Mouse (Mus musculus): ENCODE measurements around the gene Gstm4. TPM values are rescaled to one million over a fixed set of nuclear protein-coding genes. Genes with fewer than 3 reads are reported as not detected.

The Gstm4 gene
- total RNA-seq, 2 experiments from 2014 or later: 7.8 to 8.0 TPM

DNA sequence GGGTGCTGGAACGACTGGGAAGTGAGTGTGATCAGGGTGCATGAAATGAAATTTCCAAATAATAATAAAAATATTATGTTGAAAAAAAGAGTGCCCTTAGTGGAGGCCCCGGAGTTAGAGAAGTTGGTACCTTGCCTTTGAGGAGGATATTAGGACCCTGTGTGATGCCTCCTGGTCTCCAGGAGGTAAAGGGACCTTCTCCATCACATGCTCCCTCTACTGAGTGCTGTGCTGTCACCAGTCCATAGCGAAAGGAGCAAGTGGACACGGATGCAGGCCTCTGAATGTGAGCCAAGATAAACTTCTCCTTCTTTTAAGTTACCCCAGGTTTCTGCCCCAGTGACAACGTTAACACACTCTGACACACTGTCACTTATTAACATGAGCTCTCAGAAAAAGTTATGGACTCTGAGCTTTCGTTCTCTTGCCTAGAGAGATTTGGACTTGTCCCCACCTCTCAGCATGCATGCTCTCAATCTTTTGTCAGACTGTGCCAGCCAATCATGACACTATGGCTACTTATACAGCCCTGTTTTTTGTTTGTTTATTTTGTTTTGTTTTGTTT, 22.8 kb upstream of the Gstm4 start:
- intact Hi-C loops (cut with DNase I): no loop called here
- Histone ChIP-seq H3K4me3 (no peak overlapping the region), H3K27ac (no peak overlapping the region)
- no peak for TF ChIP-seq CTCF (IDR thresholded peaks at IDR 0.05)
- no peak for DNase-seq (ENCODE audit: extremely low spot score in 1 of 2, low spot score in 2 of 2)

GRCm38 (mm10) chr3:108065551-108065950, 20.9 kb upstream of the Gstm4 start:
- no peak for TF ChIP-seq CTCF (IDR thresholded peaks at IDR 0.05)
- intact Hi-C loops (cut with DNase I): no loop called here
- H3K27ac ChIP-seq: no peak overlapping the region

GRCm38 (mm10) chr3:108064672-108065071, 20.0 kb upstream of the Gstm4 start:
- DNase-seq (ENCODE audit: extremely low spot score in 1 of 2, low spot score in 2 of 2): no peak
- TF ChIP-seq CTCF (IDR thresholded peaks at IDR 0.05): no peak
- no peak overlapping the region for H3K4me3 ChIP-seq
- H3K27ac ChIP-seq: no peak overlapping the region
- intact Hi-C loops (cut with DNase I): loop anchor here (5.0 kb wide), 3 partner anchors 112 to 367 kb away; partner anchors contain the start of gene Ahcyl1

More at GRCm38 (mm10) chr3:108065551-108065950, 20.9 kb upstream of the Gstm4 start:
- no peak for DNase-seq (ENCODE audit: extremely low spot score in 1 of 2, low spot score in 2 of 2)
- H3K4me3 ChIP-seq: no peak overlapping the region

GRCm38 (mm10) chr3:108062648-108063047, 18.0 kb upstream of the Gstm4 start:
- no peak for TF ChIP-seq CTCF (IDR thresholded peaks at IDR 0.05)
- intact Hi-C loops (cut with DNase I): loop anchor here (5.0 kb wide), 3 partner anchors 110 to 365 kb away; partner anchors contain the start of gene Ahcyl1
- H3K4me3 ChIP-seq: no peak overlapping the region

GRCm38 (mm10) chr3:108061420-108061819, 16.7 kb upstream of the Gstm4 start:
- Histone ChIP-seq H3K27ac (no peak overlapping the region), H3K4me3 (no peak overlapping the region)
- peak; percentile 45 to 51 for DNase-seq (ENCODE audit: extremely low spot score in 1 of 2, low spot score in 2 of 2)
- TF ChIP-seq CTCF (IDR thresholded peaks at IDR 0.05): peak; percentile 94
- intact Hi-C loops (cut with DNase I): loop anchor here (1.0 to 5.0 kb wide), 5 partner anchors 43 to 364 kb away; partner anchors contain the start of gene Ahcyl1

More at GRCm38 (mm10) chr3:108062648-108063047, 18.0 kb upstream of the Gstm4 start:
- DNase-seq (ENCODE audit: extremely low spot score in 1 of 2, low spot score in 2 of 2): no peak
- no peak overlapping the region for H3K27ac ChIP-seq

DNA sequence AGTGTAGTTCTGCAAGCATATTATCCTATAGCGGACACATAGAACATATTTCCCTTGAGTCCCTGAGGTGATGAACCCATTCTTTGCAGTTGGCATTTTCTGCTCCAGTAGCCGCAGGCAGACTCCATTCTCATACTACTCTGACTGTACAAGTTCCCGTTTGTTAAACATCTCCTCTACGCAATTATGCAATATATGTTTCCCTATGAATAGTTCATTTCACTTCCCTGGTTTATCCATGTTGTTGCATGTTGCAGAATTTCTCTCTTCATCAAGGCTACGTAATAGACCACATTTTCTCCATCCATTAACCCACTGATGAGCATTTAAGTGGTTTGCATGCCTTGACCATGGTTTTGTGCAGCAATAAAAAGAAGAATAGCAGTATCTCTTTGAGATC, 5.8 kb upstream of the Gstm4 start:
- H3K4me3 ChIP-seq: no peak overlapping the region
- no peak for DNase-seq (ENCODE audit: extremely low spot score in 1 of 2, low spot score in 2 of 2)
- no peak for TF ChIP-seq CTCF (IDR thresholded peaks at IDR 0.05)
- intact Hi-C loops (cut with DNase I): no loop called here
- H3K27ac ChIP-seq: no peak overlapping the region

GRCm38 (mm10) chr3:108048306-108048705, 3.6 kb upstream of the Gstm4 start:
- no peak for DNase-seq (ENCODE audit: extremely low spot score in 1 of 2, low spot score in 2 of 2)
- no peak for TF ChIP-seq CTCF (IDR thresholded peaks at IDR 0.05)
- Histone ChIP-seq H3K27ac (no peak overlapping the region), H3K4me3 (no peak overlapping the region)
- intact Hi-C loops (cut with DNase I): no loop called here

- DNase-seq (ENCODE audit: extremely low spot score in 1 of 2, low spot score in 2 of 2): no peak
- no peak overlapping the region for H3K27ac ChIP-seq
- TF ChIP-seq CTCF (IDR thresholded peaks at IDR 0.05): no peak
- intact Hi-C loops (cut with DNase I): no loop called here
- H3K4me3 ChIP-seq: no peak overlapping the region
Measured at GRCm38 (mm10) chr3:108046944-108047655, 2.4 kb upstream of the Gstm4 start.

DNA sequence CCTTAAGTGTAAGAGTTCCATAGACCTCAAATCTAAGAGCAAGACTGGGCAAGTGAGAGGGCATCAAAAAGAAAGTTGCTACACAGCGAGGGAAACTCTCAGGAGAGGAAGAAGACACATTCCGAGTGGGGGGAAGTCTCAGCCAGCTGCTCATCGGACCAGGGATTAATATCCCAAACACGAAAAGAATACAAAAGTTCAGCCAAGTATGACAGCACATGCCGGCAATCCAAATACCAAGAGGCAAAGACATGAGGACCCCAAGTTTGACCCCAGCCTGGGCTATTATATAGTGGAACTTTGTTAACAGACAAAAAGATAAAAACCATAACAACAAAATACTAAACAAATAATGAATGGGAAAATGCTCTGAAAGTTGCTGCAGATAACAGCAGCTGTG, 11.5 kb downstream of the Gstm4 start:
- H3K4me3 ChIP-seq: no peak overlapping the region
- DNase-seq (ENCODE audit: extremely low spot score in 1 of 2, low spot score in 2 of 2): no peak
- no peak for TF ChIP-seq CTCF (IDR thresholded peaks at IDR 0.05)
- intact Hi-C loops (cut with DNase I): no loop called here
- H3K27ac ChIP-seq: no peak overlapping the region

- TF ChIP-seq CTCF (IDR thresholded peaks at IDR 0.05): no peak
- Histone ChIP-seq H3K4me3 (no peak overlapping the region), H3K27ac (no peak overlapping the region)
- DNase-seq (ENCODE audit: extremely low spot score in 1 of 2, low spot score in 2 of 2): no peak
- intact Hi-C loops (cut with DNase I): no loop called here
Measured at GRCm38 (mm10) chr3:108032113-108032512, 12.6 kb downstream of the Gstm4 start.

DNA sequence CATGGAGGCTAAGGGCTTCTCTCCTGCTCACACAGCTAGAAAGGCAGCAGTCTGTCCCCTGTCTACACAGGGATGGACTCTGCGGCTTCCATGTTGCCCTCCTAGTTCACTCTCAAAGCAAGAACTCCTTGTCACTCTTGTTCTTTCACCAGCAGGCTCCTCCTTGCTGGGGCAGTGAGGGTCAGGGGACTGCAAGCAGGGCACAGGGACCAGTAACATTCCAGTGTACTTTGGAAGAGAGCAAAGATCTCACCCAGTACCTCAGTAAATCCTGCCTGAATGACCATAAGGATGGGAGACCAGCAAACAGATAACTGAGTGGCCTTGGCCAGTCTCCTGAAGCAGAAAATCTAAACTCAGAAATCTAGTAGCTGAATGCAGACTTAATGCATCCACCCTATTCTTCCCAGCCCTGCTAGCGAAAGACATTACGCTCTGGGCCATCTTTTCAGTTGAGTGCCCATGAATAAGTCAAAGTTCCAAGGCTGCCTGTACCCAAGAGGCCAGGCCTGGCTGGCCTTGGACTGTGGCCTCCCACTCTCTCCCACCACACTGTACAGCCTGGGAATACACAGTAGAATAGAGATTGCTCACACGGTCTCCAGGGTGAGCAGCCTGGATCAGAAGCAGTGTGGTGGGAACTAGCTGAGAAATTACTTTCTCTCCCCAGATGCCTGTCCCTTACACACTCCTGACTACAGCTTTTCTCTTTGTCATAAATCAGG, 15.9 kb downstream of the Gstm4 start:
- intact Hi-C loops (cut with DNase I): no loop called here
- no peak overlapping the region for H3K4me3 ChIP-seq
- no peak for DNase-seq (ENCODE audit: extremely low spot score in 1 of 2, low spot score in 2 of 2)
- H3K27ac ChIP-seq: no peak overlapping the region
- TF ChIP-seq CTCF (IDR thresholded peaks at IDR 0.05): no peak

GRCm38 (mm10) chr3:108026597-108026996, 18.1 kb downstream of the Gstm4 start:
- no peak overlapping the region for H3K27ac ChIP-seq
- DNase-seq (ENCODE audit: extremely low spot score in 1 of 2, low spot score in 2 of 2): no peak
- no peak overlapping the region for H3K4me3 ChIP-seq
- intact Hi-C loops (cut with DNase I): no loop called here
- TF ChIP-seq CTCF (IDR thresholded peaks at IDR 0.05): no peak
